Mouse (Mus musculus) brain, embryonic 14.5 days (tissue): Measurements from ENCODE around the gene Olfr402. TPM values are rescaled to one million over a fixed set of nuclear protein-coding genes. Genes with fewer than 3 reads are reported as not detected.
"Not testable (repeated sequence)": the region's sequence is repeated elsewhere in the genome, so short reads cannot be mapped to it uniquely, and the experiment has no call there.

Source experiments
- DNase-seq: peaks from one replicate; pipeline ENCODE4 v3.0.0-alpha.2; 2011; ENCODE audit warnings: low read depth
- CTCF ChIP-seq: fragments of 200-500 bp; IDR thresholded peaks from 2 replicates; pipeline ENCODE4 v1.5.1; 2012; ENCODE audit warnings: inconsistent platforms, mild to moderate bottlenecking, moderate library complexity, borderline replicate concordance; ENCODE audit not compliant: insufficient read depth, insufficient read length; ENCODE audit errors: extremely low read depth
- POLR2A ChIP-seq: fragments of 200-500 bp; IDR thresholded peaks from 2 replicates; pipeline ENCODE4 v1.6.1; 2012; ENCODE audit warnings: mild to moderate bottlenecking, inconsistent platforms, borderline replicate concordance; ENCODE audit not compliant: poor library complexity, insufficient read depth, insufficient read length, severe bottlenecking; ENCODE audit errors: extremely low read depth
- polyA plus RNA-seq: library from polyadenylated mRNA; depleted of rRNA; stranded (reverse); fragments of >200 nt; gene quantifications from 2 replicates; pipeline ENCODE4 v1.2.3, GENCODE M21; 2012; rRNA removed

The Olfr402 gene
- polyA plus RNA-seq: not detected in 2 replicates

GRCm38 (mm10) chr11:74153229-74153628 lies at the start of gene Olfr402:
Gene Olfr402 (plus strand): TSS chr11:74153529.
- TF ChIP-seq POLR2A: no peak
- no peak for TF ChIP-seq CTCF
- no peak for DNase-seq

- DNase-seq: no peak
- TF ChIP-seq POLR2A: no peak
- no peak for TF ChIP-seq CTCF
These were observed 48.3 kb upstream of the Olfr402 start for GRCm38 (mm10) chr11:74105066-74105465.

- TF ChIP-seq POLR2A (no peak), CTCF (no peak)
- DNase-seq: no peak
These were observed 39.9 kb upstream of the Olfr402 start, which contains the start of gene Olfr401 for GRCm38 (mm10) chr11:74113412-74113811. Gene Olfr401 (plus strand): TSS chr11:74113712.

- not testable (repeated sequence) for DNase-seq
These were observed 13.3 kb upstream of the Olfr402 start for GRCm38 (mm10) chr11:74140001-74140400.

- TF ChIP-seq POLR2A: no peak
- TF ChIP-seq CTCF: no peak
These were observed 7.5 kb upstream of the Olfr402 start for GRCm38 (mm10) chr11:74145866-74146265.

GRCm38 (mm10) chr11:74168771-74169170 lies 15.4 kb downstream of the Olfr402 start:
- no peak for DNase-seq
- TF ChIP-seq POLR2A (no peak), CTCF (no peak)

More at GRCm38 (mm10) chr11:74145866-74146265, 7.5 kb upstream of the Olfr402 start:
- DNase-seq: no peak

- TF ChIP-seq POLR2A (no peak), CTCF (no peak)
- DNase-seq: no peak
These were observed 29.8 kb downstream of the Olfr402 start for GRCm38 (mm10) chr11:74183168-74183567.

GRCm38 (mm10) chr11:74183745-74184144 lies 30.4 kb downstream of the Olfr402 start:
- DNase-seq: no peak
- TF ChIP-seq POLR2A (no peak), CTCF (no peak)

- no peak for DNase-seq
- TF ChIP-seq CTCF (no peak), POLR2A (no peak)
These were observed 32.6 kb downstream of the Olfr402 start, which contains the start of gene Olfr403 for GRCm38 (mm10) chr11:74185949-74186348. Gene Olfr403 (plus strand): TSS chr11:74186249.

Other genes starting within 250 kb of the Olfr402 start
- gene Olfr395, start 244.2 kb upstream of the Olfr402 start, polyA plus RNA-seq: not detected in 2 replicates
- gene Olfr23, start 216.9 kb upstream of the Olfr402 start, polyA plus RNA-seq: not detected in 2 replicates
- not detected in 2 replicates for gene Olfr397, start 192.7 kb upstream of the Olfr402 start, polyA plus RNA-seq
- gene Olfr398, start 163.1 kb upstream of the Olfr402 start, polyA plus RNA-seq: not detected in 2 replicates
- not detected in 2 replicates for gene Olfr139, start 97.0 kb upstream of the Olfr402 start, polyA plus RNA-seq
- not detected in 2 replicates for gene Olfr399, start 96.9 kb upstream of the Olfr402 start, polyA plus RNA-seq
- not detected in 2 replicates for gene Zfp616, start 83.6 kb upstream of the Olfr402 start, polyA plus RNA-seq
- not detected in 2 replicates for gene Olfr401, start 39.8 kb upstream of the Olfr402 start, polyA plus RNA-seq
- gene Olfr403, start 32.7 kb downstream of the Olfr402 start, polyA plus RNA-seq: not detected in 2 replicates
- gene Olfr43, start 57.9 kb downstream of the Olfr402 start, polyA plus RNA-seq: not detected in 2 replicates
- not detected in 2 replicates for gene Olfr406, start 106.3 kb downstream of the Olfr402 start, polyA plus RNA-seq
- not detected in 2 replicates for gene Olfr59, start 130.2 kb downstream of the Olfr402 start, polyA plus RNA-seq
- not detected in 2 replicates for gene Olfr410, start 184.5 kb downstream of the Olfr402 start, polyA plus RNA-seq
- gene Olfr411, start 199.1 kb downstream of the Olfr402 start, polyA plus RNA-seq: not detected in 2 replicates
- gene Olfr412, start 208.5 kb downstream of the Olfr402 start, polyA plus RNA-seq: not detected in 2 replicates